Mouse (Mus musculus): ENCODE data around the gene Bsph1.
"Not testable (repeated sequence)": the region's sequence is repeated elsewhere in the genome, so short reads cannot be mapped to it uniquely, and the experiment has no call there.

Bsph1 gene

DNA sequence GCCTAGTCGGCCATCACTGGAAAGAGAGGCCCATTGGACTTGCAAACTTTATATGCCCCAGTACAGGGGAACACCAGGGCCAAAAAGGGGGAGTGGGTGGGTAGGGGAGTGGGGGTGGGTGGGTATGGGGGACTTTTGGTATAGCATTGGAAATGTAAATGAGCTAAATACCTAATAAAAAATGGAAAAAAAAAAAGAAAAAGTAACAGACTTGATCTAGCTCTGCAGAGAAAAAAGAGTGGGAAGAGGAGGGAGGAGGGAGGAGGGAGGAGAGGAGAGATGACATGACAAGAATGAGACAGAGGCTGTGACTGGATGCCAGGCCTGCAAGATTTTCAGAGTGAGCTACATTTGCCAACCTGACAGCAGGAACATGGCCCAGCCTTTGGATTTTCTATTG lies at the start of gene Bsph1:
TSS of gene Bsph1 (plus strand) at position 301 of the 400 bp plus-strand sequence.
- DNase-seq: not testable (repeated sequence)

DNA sequence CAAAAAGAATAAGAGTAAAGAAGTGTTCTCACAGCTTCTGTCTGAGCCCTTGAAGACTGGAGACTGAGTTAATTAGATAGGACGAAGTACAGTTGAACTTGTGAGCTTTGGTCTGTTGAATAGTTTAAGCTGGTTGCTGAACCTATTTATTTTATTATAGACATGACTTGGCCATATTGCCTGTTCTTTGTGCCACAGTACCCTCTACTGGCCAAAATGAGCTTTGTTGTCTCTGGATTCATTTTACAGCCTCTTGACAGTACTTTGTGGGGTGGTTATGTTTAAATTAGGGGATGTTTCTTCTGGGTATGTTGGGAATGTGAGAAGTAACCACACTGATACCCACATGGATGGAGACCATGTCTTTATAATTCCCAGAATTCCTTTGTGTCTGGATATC lies 60.9 kb downstream of the Bsph1 start:
- DNase-seq: peak; percentile 23
